Mouse (Mus musculus) granulocyte monocyte progenitor cell, adult 5-6 weeks (primary cell): ENCODE measurements at regions not wholly inside any gene's neighbourhood (a gene's known extent, or its start where the extent isn't known, plus 50 kb on each side); places are given as distances from the start of the nearest gene placed in this dataset.
"Not testable (repeated sequence)": the region's sequence is repeated elsewhere in the genome, so short reads cannot be mapped to it uniquely, and the experiment has no call there.

Experiments used
- ATAC-seq: replicated peaks from 2 replicates; pipeline ENCODE4 v1.8.0; 2016; ENCODE audit warnings: mild to moderate bottlenecking, moderate TSS enrichment, inconsistent platforms; ENCODE audit not compliant: poor library complexity, severe bottlenecking

DNA sequence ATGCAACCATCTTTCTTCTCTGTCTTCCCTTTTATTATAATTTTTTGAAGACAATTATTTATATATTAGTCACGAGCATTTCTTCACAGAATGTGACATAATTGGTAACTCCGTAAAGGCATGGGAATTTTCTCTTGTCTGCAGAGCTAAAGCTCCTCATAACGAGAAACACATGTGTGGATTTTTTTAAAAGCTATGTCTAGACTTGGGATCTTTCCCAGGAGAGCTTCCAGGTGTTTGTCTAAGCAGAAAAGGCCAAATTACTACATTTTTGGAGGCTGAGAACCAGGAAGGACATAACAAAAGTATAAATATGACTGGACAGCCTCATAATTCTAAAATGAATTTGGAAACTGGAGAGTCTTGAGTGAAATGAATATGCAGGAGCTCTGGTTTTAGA lies 125.2 kb upstream of the Tmc3 start:
- ATAC-seq: no peak

DNA sequence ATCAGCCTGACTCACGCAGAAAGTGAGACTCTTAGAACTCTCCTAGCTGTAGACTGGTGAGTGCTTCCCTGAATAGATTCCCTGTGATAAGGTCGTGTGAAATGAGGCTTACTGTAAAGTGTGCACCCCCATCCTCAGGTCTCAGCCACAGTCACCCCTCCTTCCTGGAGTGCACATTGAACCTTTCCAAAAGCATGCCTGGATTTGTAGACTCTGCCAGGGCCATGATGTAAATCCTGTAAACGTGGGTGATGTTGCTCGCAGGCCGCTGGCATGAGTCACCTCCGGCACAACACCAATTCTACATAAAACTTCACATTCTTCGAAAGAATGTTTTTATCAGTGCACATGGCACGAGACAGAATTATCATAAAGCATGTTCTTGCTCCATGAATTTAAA lies 117.7 kb upstream of the Tmc3 start:
- no peak for ATAC-seq

DNA sequence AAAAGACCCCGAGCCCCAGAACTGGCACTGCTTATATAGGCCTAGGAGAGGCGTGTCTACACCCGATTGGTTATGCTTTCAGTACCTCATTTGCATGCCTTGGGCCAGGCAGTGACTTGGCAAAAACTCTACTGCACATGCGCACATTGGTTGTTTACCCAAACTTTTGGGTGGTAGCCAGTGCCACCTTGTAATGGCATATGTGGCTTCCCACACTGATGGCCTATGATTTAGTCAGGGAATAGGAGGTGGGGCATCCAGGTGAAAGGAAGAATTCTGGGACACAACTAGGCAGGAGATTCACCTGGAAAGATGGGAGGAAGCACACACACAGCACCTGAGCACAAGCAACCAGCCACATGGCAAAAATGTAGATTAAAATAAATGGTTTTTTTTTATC lies 114.9 kb upstream of the Tmc3 start:
- not testable (repeated sequence) for ATAC-seq

DNA sequence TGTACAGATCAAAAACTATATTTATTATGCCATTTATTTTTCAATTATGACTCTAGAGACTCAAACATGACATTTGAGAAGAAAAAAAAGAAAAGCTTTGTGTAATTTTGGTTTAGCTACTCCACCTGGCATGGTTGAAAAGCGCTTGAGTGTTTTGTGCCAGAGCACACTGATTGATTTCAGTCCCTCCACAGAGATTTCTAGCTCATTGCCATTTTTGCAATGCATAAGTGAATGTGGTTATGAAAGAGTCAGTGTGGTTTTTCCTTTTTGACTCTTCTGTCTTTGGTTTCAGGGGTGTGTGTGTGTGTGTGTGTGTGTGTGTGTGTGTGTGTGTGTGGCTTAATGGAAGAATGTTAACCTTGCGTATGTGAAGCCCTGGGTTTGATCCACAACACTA lies 113.6 kb upstream of the Tmc3 start:
- ATAC-seq: no peak

DNA sequence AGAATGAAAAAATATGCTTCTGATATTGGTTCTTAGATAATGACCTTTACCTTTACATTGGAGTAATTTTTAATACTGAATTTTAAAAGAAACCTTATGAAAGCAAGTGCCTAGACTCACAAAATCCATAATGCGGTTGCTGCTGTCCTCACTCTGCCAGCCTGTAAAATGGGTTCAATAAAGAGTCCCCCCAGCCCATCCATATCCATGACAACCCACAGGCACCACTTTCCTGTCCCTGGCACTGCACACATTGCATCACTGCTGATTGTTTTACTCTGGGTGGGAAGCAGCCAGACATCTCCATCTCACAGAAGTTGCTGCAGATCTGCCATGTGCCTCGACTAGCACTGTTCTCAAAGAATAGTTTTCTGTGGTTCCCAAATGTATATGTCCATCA lies 110.3 kb upstream of the Tmc3 start:
- no peak for ATAC-seq

DNA sequence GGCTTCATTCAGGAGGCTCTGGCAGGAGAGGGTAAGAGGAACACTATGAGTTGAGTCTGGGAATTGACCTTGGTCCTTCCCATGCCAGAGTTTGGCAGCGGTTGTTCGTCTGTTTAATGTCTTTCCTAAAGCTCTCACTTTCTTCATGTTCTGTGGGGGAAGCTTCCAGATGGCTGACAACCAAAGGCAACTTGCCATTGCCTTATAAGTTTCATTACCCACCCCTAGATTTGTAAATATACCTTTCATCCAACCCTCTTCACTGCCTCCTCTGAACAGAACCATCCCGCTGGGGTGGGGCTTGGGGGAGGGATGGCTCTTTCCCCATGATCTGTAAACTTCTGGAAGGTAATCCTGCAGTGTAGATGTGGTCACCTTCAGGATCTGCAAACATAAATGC lies 109.7 kb upstream of the Tmc3 start:
- no peak for ATAC-seq

DNA sequence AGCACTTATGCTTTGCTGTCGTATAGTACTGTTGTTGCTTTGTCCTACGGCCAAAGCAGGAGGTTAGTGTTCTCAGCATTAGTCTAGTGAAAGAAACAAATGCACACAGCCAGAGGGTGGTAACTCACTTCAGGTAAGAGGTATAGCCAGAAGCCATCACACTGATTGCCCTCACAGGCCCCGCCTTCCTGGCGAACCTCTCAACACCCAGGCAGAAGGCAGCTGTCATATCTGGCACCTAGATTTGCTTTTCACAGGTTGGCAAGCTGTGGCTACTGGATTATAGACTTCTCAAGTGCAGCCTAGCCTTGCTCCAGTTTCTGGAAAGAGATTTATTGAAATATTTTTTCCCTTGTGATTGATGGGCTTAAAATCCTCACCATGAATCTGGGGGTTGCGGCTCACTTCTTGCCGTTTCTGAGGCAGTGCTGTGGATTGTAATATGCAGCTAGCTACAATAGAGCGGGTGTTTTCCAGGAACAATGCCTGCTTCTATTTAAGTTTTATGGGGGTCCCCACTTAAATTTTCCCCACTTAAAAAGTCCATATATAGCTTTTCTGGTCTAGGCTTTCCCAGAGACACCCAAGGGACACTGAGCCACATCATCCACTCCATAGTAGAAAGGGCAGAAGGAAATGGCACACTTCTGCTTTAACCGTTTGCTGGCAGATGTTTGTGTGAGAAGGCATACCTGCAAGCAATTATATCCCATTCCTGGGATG lies 109.1 kb upstream of the Tmc3 start:
- ATAC-seq: no peak

DNA sequence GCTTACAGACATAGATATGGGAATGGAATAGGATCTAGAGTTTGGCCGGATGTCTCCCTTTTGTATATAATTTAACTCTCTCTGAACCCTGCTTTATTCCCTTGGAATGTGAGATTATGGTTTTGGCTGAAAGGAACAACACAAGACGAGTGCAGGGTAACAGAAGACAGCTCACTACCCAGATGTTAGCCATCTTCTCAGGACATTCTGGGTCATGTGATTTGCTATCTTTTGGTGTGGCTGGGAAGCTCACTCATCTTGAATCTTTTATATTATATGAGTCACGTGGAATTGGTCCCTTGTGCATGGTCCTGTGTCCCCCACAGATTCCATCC lies 108.6 kb upstream of the Tmc3 start:
- ATAC-seq: no peak

DNA sequence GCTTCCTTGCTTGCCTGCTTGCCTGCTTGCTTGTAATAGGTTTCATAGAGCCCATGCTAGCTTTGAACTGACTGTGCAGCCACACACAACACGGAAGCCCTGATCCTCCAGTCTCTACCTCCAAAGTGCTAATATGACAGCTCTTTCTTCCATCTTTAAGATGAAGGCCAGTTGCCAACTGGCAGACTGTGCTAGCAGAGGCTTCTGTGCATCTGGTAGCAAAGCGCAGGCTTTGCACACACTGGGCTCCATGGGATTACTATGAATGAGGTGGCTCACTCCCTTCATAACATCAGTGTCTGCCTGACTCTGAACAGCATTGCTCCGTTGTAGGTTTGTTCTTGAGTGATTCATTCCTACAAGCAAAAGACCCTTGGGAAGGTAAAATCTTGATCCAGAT lies 107.9 kb upstream of the Tmc3 start:
- no peak for ATAC-seq

DNA sequence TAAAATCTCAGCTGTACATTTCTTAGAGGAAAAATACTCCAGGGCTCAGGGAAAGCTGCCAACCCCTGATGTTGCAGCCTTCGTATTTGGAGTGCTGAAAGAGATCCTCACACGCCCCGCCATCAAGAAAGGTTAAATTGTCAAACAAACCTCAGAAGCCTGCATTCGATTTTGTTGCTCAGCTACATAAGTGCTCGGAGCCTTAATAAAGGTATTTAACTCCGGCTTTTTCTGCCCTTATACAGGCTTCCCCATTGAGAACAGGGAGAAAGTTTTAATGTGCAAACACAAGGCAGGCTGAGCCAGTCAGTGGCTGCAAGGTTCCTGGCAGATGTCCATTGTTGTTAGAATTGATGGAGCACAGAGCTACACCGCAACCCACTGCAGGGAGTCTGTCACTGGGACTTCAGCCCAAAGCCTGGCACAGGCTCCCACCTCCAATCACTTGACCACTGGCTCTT lies 107.0 kb upstream of the Tmc3 start:
- no peak for ATAC-seq

DNA sequence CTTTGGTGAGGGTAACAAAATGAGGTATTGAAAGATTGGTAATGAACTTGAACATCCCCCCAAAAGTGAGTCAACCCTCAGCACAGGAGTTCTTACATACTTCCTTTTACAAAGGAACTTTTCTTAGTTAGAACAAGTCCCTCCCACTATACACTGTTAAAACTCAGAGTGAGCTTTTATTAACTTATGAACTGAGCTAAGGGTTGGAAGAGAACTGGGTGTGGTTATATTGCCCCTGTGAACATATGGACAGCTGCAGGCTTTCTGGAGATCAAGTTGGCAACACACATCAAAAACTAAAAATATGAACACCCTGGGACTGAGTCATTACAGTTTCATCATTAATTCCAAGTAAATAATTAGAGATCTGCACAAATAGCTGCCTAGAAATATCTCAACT lies 103.1 kb upstream of the Tmc3 start:
- no peak for ATAC-seq

DNA sequence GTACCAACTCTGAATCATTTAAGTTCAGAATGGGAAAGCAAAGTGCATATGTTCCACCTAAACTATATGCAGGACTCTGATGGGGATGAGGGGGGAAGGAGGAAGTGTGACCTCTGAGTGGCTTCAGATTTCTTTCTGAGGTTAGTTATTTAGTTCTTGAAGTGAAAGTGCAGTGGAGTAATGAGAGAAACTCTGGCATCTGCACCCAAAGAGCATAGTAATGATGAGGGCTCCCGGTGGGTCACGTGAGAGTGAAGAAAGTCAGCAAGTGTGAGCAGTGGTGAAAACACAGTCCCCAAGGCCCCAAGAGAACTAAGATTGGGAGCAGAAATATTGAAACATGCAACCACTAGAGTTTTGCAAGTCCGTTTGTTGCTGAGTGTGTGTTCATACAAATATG lies 102.5 kb upstream of the Tmc3 start:
- peak; percentile 73 for ATAC-seq

DNA sequence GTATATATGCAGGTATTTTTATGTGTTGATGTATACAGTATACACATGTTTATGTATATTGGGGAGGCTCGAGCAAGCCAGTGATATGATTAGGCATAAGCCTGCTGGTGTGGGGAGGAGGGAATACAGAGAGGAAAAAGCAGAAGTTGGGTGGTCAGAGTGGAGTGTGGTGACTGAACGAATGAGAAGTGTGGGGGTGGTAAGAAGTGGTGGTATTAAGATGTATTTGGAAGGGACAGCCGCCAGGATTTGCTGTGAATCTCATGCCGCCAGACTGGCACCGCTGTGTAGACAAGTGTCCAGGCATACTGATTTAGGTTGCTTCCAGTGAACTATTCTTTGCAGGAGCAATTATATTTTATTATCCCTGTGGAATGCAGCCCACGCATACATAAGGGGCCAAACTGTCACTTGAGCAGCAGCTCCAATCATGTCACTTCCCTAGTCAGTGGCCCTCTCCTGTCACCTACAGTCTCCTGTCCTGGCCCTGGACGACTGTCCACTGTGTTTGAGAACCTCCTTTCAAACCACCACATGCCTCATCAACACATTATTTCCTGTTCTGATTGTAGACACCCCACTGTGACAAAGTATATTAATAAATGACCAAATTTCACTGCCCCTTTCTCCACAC lies 101.9 kb upstream of the Tmc3 start:
- ATAC-seq: peak; percentile 89

DNA sequence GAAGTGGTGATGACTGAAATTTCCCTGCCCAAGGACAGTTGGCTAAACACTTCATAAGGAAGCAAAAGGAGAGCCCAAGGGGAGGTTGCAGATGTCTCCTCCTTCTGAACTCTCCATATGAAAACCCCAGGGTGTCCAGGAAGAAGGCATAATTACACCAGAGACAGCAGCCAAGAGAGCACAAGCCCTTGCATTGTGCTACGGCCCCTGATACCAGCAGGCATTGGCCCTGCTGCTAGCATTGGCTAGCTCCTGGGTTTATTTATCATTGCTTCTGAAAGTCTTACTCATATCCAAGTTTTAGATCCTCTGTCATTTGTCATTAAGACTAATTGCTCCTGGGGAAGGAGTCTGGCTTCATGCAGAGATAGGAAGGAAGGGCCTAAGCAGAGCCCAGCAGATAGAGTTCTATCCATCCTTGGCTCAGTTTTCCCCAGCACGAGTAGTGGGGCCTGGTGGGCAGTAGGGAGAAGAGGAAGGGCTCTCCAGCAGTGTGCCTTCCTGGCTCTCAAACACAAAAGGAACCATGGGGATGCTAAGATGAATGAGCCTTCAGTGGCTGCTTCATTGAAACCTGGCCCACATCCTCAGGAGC lies 98.5 kb upstream of the Tmc3 start:
- ATAC-seq: no peak

DNA sequence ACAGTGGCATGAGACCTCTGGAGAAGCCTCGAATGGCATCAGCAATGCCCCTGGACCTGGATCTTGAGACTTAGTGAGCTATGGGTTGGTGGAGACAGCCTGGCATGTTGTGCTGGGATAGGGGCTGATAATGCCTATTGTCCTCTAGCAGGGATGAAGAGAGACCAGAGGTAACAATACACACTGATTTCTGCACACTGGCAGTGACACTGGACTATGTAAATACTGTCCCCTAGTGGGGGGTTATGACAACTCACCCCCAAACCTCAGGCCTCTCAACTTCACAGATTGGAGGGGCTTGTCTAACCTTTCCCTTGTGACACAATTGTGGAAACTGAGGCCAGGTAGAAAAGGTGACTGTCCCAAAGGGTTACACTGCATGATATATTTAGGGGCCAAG lies 94.9 kb upstream of the Tmc3 start:
- peak; percentile 62; the same call in 1 of the 2 replicates for ATAC-seq

DNA sequence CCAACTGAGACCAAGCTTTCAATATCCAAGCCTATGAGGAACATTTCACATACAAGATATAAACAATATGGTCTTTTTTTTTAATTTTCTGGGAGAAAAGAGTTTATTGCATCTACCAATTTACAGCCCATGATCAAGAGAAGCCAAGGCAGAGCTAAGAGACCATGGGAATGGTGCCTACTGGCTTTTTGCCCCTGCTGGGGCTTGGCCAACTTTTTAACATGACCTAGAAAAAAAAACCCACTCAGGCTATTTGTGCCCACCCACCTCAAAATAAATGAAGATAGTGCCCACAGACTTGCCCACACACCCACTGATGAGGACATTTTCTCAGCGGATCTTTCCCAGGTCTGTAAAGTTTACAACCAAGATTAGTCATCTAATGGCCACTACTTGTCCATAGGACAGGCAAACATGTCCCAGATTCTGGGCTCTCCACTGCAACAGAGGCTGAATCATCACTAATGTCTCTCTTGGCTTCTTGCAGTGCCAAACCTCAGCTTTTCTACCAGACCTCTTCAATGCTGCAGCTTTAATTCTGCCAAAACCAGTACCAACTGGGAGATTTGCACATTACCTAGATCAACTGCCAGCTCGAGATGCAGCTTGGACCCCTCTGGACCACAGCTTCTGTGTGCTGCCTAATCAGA lies 79.6 kb upstream of the Tmc3 start:
- ATAC-seq: no peak

DNA sequence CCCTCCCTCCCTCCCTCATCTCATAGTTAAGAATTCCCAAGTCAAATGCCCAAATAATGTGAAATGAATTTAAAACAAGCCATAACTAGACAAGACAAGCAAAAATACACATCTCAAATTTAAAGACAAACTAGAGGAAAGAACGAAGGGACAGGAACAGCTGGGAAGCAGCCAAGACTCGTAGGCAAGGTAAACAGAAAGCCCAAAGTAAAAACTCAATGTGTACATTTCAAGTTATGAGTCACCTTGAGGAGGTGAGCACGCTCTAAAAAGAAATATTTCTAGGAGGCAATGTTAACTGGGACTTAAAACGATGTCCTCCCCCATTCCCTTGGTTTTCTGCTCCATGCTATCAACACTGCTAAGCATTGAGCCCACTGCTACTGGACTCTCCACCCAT lies 68.4 kb upstream of the Tmc3 start:
- ATAC-seq: no peak

DNA sequence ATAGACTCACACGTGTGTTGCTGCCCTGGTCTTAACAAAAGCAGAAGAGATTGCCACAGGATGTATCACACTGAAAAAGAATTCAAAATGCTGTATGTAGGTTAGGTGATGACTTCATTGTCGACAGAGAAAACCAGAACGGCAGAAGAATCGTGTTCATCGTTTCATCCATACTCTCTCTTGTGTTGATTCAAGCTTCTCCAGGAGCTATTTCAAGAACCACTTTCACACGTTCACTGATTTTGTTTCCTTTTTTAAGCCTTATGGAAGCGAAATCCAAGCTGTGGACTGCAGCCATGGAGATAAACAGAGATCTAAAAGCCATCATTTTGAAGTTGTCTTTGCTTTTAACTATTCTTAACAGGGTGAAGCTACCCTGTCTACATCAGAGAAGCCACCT lies 63.2 kb upstream of the Tmc3 start:
- no peak for ATAC-seq
